Mouse (Mus musculus): ENCODE measurements around the gene Coro1a.
"Not testable (repeated sequence)": the region's sequence is repeated elsewhere in the genome, so short reads cannot be mapped to it uniquely, and the experiment has no call there.

The Coro1a gene

DNA sequence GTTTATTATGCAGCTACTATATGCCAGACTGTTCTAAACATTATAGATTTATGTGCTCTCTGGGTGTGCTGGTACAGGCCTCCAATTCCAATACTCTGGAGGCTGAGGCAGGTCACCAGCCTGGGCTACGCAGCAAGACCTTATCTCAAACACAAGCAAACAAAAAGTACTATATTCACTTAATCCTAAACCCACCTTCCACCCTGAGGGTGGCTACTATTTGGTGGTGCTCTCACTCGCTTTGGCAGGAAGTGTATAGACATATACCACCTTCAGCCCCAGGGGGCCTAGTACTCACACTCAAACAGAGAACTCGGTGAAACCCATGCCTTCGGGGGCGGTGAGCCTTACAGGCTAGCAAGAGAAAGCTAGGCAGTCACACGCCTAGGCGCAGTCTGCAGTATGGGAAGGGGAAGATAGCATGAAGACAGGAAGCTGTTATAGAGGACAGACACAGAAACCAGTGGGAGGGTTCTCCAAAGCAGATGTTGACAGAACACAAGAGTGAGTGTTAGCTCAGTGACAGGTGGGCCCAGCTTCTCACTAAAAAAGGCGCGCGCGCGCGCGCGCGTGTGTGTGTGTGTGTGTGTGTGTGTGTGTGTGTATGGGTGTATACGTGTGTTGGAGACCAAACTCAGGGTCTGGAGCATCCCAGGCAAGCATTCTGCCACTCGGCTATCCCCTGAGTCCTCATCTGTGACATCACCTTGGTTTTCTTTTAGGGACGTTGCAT lies at the start of gene Coro1a:
TSS of gene Coro1a (minus strand) at position 346 of the 733 bp plus-strand sequence.
- no peak for DNase-seq

GRCm38 (mm10) chr7:126754866-126755265 lies 47.3 kb upstream of the Coro1a start:
- peak; percentile 65 for DNase-seq

DNA sequence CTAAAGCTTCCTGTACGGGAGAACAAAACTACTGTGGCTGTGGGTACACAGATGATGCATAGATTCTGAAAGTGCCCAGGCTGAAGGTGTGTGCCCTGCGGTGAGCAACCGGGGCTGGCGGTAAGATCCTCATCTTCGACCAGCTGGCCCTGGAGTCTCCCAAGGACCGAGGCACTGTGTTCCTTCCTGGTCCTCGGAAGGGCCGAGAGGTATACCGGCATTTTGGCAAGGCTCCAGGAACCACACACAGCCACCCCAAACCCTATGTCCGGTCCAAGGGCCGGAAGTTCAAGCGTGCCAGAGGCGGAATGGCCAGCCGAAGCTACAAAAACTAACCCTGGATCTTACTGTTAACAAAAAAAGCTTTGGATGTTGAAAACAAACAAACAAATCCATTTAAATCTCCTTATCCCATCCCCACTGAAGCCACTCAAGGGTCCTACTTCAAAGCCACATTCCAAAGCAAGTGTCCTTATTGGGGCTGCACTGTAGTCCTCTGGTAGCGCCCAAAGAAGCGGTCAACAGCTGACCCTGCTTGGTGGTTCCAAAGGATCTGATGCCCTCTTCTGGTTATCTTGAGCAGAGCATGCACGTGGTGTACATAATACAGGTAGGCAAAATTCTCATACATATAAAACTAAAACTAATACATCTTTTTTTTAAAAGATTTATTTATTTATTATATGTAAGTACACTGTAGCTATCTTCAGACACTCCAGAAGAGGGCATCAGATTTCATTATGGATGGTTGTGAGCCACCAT lies 42.2 kb upstream of the Coro1a start:
- DNase-seq, result no peak

DNA sequence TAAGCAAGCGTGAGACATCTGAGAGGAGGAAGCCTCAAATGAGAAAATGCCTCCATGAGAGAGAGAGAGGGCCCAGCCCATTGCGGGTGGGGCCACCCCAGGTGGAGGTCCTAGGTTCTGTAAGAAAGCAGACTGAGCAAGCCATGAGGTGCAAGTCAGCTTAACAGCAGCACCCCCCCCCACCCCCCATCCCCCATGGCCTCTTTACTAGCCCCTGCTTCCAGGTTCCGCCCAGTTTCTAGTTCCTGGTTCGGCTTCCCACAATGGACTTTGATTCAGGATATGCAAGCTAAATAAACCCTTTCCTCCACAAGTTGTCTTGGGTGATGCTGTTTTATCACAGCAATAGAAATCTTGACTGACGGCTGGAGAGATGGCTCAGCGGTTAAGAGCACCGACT lies 41.2 kb upstream of the Coro1a start:
- no peak for DNase-seq

GRCm38 (mm10) chr7:126746798-126747197 lies 39.2 kb upstream of the Coro1a start:
- DNase-seq, result no peak

DNA sequence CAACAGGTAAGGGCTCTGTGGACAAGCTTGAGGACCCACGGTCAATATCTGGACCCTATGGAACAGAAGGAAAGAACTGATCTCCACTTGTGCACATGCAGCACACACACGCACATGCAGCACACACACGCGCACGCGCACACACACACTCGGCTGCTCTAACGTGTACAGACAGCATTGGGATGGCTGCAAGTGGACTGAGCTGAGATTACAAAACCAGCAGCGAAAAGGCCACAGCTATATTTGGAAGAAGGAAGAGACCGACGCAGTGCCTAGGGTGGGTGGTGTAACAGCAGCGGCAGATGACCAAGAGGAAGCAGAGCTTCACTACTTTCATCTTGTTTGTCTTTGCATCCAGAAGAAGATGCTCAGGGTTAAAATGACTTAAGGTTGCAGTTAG lies 38.5 kb upstream of the Coro1a start:
- DNase-seq, result no peak

GRCm38 (mm10) chr7:126741964-126742482 lies 34.4 kb upstream of the Coro1a start:
- DNase-seq, result no peak

GRCm38 (mm10) chr7:126741452-126741851 lies 33.9 kb upstream of the Coro1a start:
- no peak for DNase-seq

- DNase-seq, result no peak
Observed at GRCm38 (mm10) chr7:126740977-126741376, 33.4 kb upstream of the Coro1a start.

DNA sequence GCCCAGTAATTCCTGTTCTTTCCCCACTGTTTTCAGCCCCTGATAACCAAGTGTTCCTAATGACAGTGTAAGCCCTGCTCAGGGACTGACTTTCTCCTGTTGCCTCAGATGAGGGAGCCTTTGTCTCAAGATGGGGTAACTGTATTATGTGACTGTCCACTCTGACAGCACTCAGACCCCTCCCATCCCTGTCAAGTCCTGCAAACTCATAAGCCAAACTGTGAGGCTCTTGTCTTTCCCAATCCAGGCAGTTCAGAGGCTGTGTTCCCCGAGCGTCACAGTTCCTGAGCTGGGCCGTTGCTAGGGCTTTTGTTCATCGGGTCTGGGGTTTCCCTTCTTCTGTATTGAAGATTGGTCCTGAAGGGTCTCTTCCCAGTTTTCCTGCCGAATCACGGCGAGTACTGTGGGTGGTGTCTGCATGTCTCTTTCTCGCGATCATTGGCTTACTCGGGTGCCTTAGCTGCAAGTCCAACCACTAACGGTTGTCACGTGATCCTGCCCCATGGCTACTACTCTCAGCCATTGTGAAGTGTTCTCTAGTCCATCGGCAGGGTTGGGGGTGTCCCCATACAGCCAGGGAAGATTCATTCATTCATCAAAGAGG lies 32.6 kb upstream of the Coro1a start:
- DNase-seq, result no peak

DNA sequence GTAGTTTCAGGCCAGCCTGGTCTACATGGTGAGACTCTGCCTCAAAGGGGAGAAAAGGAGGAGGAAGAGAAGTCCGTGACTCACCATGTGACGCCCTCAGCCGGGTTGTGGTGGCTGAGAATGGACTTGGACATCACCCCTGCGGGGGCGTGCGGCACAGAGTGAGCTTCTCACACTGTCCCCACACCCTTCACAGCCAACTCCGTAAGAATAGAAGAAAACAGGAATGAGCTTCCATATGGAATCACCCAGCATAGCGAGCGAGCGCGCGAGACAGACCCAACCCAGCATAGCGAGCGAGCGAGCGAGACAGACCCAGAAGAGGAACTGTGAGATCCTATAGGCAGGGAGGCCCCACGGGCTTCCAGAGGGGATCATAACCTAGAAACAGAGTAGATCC lies 32.0 kb upstream of the Coro1a start:
- DNase-seq, result peak; percentile 57

DNA sequence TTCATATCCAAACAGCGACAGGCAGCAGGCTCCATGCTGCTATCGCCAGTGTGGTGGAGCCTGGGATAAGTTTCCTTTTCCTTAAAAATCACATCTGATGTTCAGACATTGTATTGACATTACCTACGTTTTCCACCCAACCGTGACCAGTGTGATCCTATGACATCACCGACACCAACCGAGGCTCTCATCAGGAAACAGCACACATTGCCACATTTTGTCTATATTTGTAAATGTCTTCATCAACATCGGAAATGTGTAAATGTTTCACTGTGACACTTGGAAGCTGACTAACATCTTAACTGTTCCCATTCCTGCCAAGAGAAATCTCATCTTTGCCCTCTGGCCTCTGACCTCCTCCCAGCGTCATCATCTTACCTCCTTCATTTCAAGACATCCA lies 28.5 kb upstream of the Coro1a start:
- no peak for DNase-seq

GRCm38 (mm10) chr7:126730256-126730789 lies 22.7 kb upstream of the Coro1a start:
- not testable (repeated sequence) for DNase-seq

DNA sequence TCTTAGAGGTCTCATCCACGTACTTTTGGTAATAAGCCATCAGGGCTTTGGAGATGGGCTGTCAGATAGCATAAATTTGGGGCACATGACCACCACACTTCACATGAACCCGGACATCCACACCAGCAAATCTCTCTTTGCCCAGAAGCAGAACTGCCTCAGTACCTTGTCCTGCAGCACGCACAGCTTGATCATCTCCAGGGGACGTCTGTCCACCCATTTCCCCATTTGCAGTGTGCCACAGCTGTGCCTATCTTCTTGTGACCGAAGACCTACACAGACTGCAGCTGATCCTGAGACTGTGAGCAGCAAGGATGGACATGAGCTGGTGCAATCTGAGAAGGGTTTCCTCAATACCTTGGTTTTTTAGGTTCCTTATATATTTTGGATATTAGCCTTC lies 18.1 kb upstream of the Coro1a start:
- DNase-seq, result no peak

- no peak for DNase-seq
Observed at GRCm38 (mm10) chr7:126725077-126725476, 17.5 kb upstream of the Coro1a start.

- no peak for DNase-seq
Observed at GRCm38 (mm10) chr7:126721635-126722034, 14.0 kb upstream of the Coro1a start.

- no peak for DNase-seq
Observed at GRCm38 (mm10) chr7:126718787-126719337, 11.3 kb upstream of the Coro1a start.

DNA sequence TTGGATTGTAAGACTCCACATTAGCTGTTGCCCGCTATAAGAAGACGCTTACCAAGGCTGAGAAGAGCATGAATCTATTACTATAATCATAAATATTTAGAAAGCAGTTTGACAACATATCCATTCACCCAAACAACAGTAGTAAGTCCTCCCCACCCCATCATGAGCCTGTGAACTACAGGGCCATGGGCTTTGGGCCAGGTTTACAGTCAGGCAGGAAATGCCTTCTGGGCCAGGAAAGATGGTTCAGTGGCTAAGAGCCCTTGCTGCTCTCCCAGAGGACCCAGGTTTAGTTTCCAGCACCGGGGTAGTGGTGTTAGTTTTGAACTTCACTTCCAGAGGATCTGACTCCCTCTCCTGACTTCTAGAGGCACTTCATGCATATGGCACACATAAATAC lies 10.0 kb upstream of the Coro1a start:
- DNase-seq, result no peak

GRCm38 (mm10) chr7:126715679-126716078 lies 8.1 kb upstream of the Coro1a start:
- DNase-seq, result no peak

GRCm38 (mm10) chr7:126711910-126712309 lies 4.3 kb upstream of the Coro1a start:
- DNase-seq, result no peak

DNA sequence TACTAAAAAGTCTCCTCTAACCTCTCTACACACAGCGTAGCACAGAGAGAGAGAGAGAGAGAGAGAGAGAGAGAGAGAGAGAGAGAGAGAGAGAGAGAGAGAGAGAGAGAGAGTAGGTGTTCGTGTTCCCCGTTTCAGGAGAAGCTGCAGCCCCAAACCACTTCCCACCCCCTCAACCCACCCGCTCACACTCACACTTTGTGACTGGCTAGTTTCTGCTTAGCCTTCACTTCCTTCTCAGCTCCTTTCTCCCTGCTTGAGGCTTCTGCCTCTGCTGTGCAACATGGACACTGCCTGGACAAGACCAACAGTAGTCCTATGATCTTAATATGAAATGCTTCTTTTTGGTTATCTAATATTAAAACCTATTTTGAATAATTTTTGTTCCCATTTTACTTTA lies 2.7 kb upstream of the Coro1a start:
- DNase-seq, result no peak

DNA sequence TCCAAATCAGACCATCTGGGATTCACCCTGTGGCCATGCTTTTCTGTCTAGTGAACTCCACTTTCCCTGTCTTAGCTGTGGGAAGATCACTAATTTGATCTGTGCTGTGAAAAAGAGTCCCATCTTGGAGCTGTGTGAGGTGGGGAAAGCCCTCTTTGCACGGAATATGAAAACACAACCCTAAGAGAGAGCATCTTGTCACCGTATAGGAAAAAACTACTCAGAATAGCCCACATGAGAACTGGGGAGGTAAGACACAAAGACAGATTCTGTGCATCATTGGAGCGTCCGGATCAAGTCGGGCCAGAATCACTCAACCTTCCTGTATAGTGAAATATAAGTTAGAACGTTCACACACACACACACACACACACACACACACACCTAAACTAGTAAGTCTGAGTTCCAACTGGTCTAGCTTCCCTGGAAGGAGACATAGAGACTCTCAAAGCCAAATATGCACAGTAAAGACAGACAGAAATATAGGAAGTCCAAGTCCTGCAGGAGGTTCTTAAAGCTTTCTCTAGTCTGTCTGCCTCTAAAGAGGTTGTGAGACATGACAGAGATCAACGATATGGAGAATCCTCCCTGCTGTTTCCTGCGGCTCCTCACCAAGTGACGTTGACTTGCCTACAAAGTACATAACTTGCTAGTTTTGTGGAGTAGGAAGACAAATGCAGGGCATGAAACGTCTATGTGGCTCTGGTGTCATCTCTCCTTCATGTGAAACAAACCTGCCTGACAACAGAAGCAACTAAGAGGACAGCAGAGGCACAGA lies 777 bp upstream of the Coro1a start:
- no peak for DNase-seq
